ENCODE assay signal across 11 mouse cellular contexts in the genomic region with DNA sequence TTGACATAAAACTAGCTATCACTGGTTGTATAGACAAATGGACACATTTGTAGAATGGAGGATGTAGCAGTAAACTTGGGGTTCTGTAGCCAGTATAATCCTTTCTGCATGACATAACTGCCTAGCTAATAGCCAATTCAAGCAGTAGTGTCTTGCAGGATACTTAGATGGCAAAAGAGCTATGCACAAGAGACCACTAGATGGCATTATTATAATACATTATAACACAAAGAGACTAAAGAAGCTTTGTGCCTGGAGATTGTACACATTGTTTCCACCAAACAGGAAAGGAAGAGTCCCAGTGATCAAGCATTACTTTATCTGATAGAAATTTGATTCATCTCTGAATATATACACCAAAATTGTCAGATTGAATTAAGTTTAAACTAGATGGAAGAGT. TPM values are rescaled to one million over a fixed set of nuclear protein-coding genes. Genes with fewer than 3 reads are reported as not detected.
DNase-seq lines count a peak whose midpoint lies in the region; ATAC-seq and TF ChIP-seq lines count a peak whose summit lies in the region.
"Had no signal": no experiment of that assay in that cellular context is flagged by ENCODE, and none has a peak within 500 bp of the region (broad histone marks: within the 10 kb centered on the region; RNA-seq: fewer than 3 reads in every experiment).

No protein-coding gene starts in this region.

- H3K9me3 ChIP-seq in midbrain, embryonic 15.5 days: no peaks in the 10 kb centered on the region
- H3K9me3 ChIP-seq: forebrain, embryonic 15.5 days had no signal

- no peaks in the 10 kb centered on the region for H3K36me3 ChIP-seq in midbrain, embryonic 15.5 days (replicated peaks)
- H3K36me3 ChIP-seq: forebrain, embryonic 15.5 days had no signal

- no peak for DNase-seq in layer of hippocampus, adult 2 months (ENCODE audit: low spot score in 2 of 2)
- DNase-seq in layer of hippocampus, postnatal 25 days (ENCODE audit: extremely low spot score in 1 of 2, low spot score in 1 of 2): no peak
- DNase-seq in MN1 (ENCODE audit: low spot score): peak; percentile 42
- DNase-seq in spleen, postnatal 14 days (ENCODE audit: low spot score in 2 of 2): no peak
- DNase-seq: adrenal gland, adult 2 months; heart, postnatal 10 days had no signal

- no peak overlapping the region for H3K4me2 ChIP-seq in midbrain, embryonic 15.5 days
- H3K4me2 ChIP-seq: forebrain, embryonic 15.5 days had no signal

- peak; percentile 77 for TF ChIP-seq CTCF in layer of hippocampus, adult 2 months (conservative IDR thresholded peaks at IDR 0.05)

- no peak overlapping the region for H3K9ac ChIP-seq in midbrain, embryonic 15.5 days
- H3K9ac ChIP-seq: forebrain, embryonic 15.5 days; liver, embryonic 14.5 days had no signal

- H3K27me3 ChIP-seq in midbrain, embryonic 15.5 days (replicated peaks): no peaks in the 10 kb centered on the region
- H3K27me3 ChIP-seq: forebrain, embryonic 15.5 days had no signal

- ATAC-seq in CD4-positive, CD25-positive, alpha-beta regulatory T cell, adult 4 months: peak; percentile 76
- ATAC-seq in megakaryocyte-erythroid progenitor cell, adult 5-6 weeks (replicated peaks; ENCODE audit: low FRiP score, low TSS enrichment, poor library complexity, severe bottlenecking): peak; percentile 88
- ATAC-seq in midbrain, embryonic 15.5 days (replicated peaks): no peak
- ATAC-seq: forebrain, embryonic 15.5 days had no signal

- H3K4me1 ChIP-seq in midbrain, embryonic 15.5 days: no peaks in the 10 kb centered on the region
- H3K4me1 ChIP-seq: forebrain, embryonic 15.5 days had no signal

- no peak overlapping the region for H3K27ac ChIP-seq in layer of hippocampus, adult 2 months
- H3K27ac ChIP-seq in midbrain, embryonic 15.5 days: no peak overlapping the region
- H3K27ac ChIP-seq: forebrain, embryonic 15.5 days; liver, embryonic 14.5 days had no signal

- H3K4me3 ChIP-seq in layer of hippocampus, adult 2 months: no peak overlapping the region
- no peak overlapping the region for H3K4me3 ChIP-seq in midbrain, embryonic 15.5 days
- H3K4me3 ChIP-seq: forebrain, embryonic 15.5 days had no signal

RNA-seq across cellular contexts. Expression of gene Mrpl17, which starts 5.8 kb away (rescaled TPM):
- total RNA-seq in layer of hippocampus, adult 2 months (2021): 100 to 1,000 TPM; 104 to 108 TPM
- 100 to 1,000 TPM in 1 of 2 experiments, 10 to 100 TPM in 1; 95.6 to 113 TPM for total RNA-seq in layer of hippocampus, postnatal 25 days (2021)
- polyA plus RNA-seq in CD4-positive, CD25-positive, alpha-beta regulatory T cell, adult 4 months (2017; shearing (Covaris generic)): 100 to 1,000 TPM; 162 to 170 TPM
- 144 and 184 TPM in 2 replicates for total RNA-seq in megakaryocyte-erythroid progenitor cell, adult 5-6 weeks (2014; fragmentation: Nextera tagmentation)
- 31.6 and 60.6 TPM in 2 replicates for total RNA-seq in megakaryocyte-erythroid progenitor cell, adult 5-6 weeks (2017)
- polyA plus RNA-seq in midbrain, embryonic 15.5 days (2015; fragmentation: Nextera tagmentation; extraction: Ambion mirVana): 173 and 175 TPM in 2 replicates

RNA-seq across cellular contexts. Expression of gene Dchs1, which starts 29.3 kb away (rescaled TPM):
- 10 to 100 TPM; 14.1 to 15.1 TPM for total RNA-seq in layer of hippocampus, adult 2 months (2021)
- 10 to 100 TPM; 15.9 to 18.3 TPM for total RNA-seq in layer of hippocampus, postnatal 25 days (2021)
- not detected for polyA plus RNA-seq in CD4-positive, CD25-positive, alpha-beta regulatory T cell, adult 4 months (2017; shearing (Covaris generic))
- total RNA-seq in megakaryocyte-erythroid progenitor cell, adult 5-6 weeks (2014; fragmentation: Nextera tagmentation): not detected in 2 replicates
- not detected in 2 replicates for total RNA-seq in megakaryocyte-erythroid progenitor cell, adult 5-6 weeks (2017)
- polyA plus RNA-seq in midbrain, embryonic 15.5 days (2015; fragmentation: Nextera tagmentation; extraction: Ambion mirVana): 17.9 and 19.0 TPM in 2 replicates

Comparison
In these comparisons a context has a peak if more than half of its experiments do, and no peak if none do; other contexts are left out.
1. RNA of gene Dchs1, which starts 29.3 kb away (total RNA-seq): 15.9 to 18.3 TPM in layer of hippocampus, postnatal 25 days and 14.1 to 15.1 TPM in layer of hippocampus, adult 2 months; not detected in megakaryocyte-erythroid progenitor cell, adult 5-6 weeks; every median in the first group is over 10 times any median in the second.